Mouse (Mus musculus) splenic B cell, adult 2 months (primary cell): ENCODE results near the gene Best1.

Source experiments
- DNase-seq: peaks from one replicate; pipeline ENCODE4 v3.0.0-alpha.2; 2011; ENCODE audit warnings: low read depth, low spot score
- H3K27me3 ChIP-seq: 2 replicates; pipeline ENCODE4 v1.6.1; 2012; ENCODE audit warnings: mild to moderate bottlenecking, low read length, moderate library complexity, mixed read lengths; ENCODE audit not compliant: control insufficient read depth, poor library complexity, insufficient read depth, severe bottlenecking
- H3K36me3 ChIP-seq: 2 replicates; pipeline ENCODE4 v1.6.1; 2012; ENCODE audit warnings: mild to moderate bottlenecking, low read length, moderate library complexity, mixed read lengths; ENCODE audit not compliant: control insufficient read depth, poor library complexity, insufficient read depth, severe bottlenecking

The Best1 gene

DNA sequence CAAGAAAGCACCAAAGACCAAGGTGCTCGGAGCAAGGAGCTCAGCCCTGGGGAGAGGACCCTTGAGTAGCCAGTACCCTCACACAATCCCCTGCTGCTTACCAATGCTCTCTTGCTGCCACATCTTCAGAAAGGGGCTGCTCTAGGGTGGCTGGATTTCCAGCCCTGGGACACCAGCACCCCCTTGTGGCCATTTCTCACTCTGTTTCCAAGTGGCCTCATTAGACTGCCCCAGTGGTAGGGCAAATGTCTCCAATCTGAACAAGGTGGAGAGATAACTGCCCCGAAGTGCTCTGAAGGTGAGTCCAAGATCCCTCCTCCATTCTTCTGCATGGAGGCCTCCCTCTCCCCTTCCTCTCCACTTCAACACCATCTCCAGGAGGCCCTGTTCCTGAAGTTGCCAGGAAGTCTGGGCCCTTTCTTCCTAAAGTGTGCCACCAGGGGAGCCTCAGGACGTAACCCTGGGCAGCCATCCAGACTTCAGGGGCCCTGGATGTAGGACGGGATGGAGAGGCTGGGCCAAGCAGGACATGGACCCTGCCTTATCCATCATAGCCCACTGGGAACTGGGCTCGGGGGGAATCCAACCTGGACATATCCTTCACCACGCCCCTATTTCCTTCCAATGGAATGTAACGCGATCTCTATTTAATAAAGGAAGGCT is 33.5 kb upstream of the Best1 start:
- Histone ChIP-seq H3K36me3 (no peaks in the 10 kb centered on the region), H3K27me3 (no peaks in the 10 kb centered on the region)
- peak; percentile 89 for DNase-seq

- H3K27me3 ChIP-seq = no peaks in the 10 kb centered on the region
- H3K36me3 ChIP-seq = no peaks in the 10 kb centered on the region
- no peak for DNase-seq
These were observed 32.9 kb upstream of the Best1 start for GRCm38 (mm10) chr19:10034356-10034755.

DNA sequence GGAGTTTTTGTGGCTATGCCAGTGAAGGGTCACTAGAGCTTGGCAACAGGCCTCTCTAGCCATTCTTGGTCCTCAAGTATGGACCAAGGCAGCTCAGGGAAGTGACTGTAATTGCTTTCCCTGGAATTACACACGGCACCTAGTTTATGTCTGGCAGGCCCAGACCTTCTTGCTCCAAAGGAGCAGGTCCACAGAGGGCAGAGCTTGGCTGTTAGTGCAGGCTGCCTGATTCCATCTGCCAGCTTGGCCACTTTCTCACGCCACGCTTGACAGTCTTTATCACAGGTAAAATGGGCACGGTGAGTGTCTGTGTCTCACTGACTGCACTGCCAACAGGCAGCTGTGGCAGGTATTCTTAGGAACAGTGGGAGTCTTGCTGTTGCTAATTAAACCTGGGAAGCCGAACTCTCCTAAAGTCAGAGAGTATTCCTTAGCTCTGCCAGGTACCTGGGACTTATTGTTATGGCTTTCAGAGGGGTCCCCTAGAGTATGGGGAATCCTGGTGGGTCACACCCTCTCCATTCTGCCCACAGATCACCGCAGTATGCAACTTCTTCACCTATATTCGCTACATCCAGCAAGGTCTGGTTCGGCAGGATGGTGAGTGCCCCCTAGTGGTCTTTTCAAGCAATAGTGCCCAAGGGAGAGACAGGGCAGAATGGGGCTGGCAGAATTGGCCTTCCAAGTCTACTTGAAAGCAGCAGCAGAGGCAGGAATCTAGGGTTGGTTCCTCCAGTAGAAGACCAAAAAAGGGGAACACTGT is 32.0 kb upstream of the Best1 start:
- Histone ChIP-seq H3K27me3 (no peaks in the 10 kb centered on the region), H3K36me3 (no peaks in the 10 kb centered on the region)
- DNase-seq = peak; percentile 80

DNA sequence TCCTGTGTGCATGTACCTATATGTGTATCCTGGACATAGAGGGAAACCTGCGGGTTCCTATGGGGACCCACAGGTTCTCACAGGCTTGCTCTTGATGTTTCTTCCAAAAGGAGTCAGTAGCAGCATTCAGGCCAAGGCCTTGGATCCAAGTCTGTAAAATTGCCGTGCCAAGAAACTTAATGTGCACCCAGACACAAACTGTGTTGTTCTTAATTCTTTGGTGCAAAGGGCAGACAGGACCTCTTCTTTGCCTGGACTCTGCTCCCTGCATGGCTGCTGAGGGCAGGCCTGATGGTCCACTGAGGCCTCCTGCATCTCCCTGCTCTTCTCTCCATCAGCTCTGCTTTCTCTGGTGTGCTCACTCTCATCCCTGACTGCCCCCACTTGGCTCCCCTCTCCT is 28.3 kb upstream of the Best1 start:
- DNase-seq = no peak
- Histone ChIP-seq H3K27me3 (no peaks in the 10 kb centered on the region), H3K36me3 (no peaks in the 10 kb centered on the region)

GRCm38 (mm10) chr19:10025169-10025875 is 23.9 kb upstream of the Best1 start:
- no peak for DNase-seq
- no peaks in the 10 kb centered on the region for H3K27me3 ChIP-seq

GRCm38 (mm10) chr19:10023304-10023758 is 21.9 kb upstream of the Best1 start:
- no peaks in the 10 kb centered on the region for H3K27me3 ChIP-seq
- H3K36me3 ChIP-seq = no peaks in the 10 kb centered on the region
- DNase-seq = no peak

More at GRCm38 (mm10) chr19:10025169-10025875, 23.9 kb upstream of the Best1 start:
- no peaks in the 10 kb centered on the region for H3K36me3 ChIP-seq

DNA sequence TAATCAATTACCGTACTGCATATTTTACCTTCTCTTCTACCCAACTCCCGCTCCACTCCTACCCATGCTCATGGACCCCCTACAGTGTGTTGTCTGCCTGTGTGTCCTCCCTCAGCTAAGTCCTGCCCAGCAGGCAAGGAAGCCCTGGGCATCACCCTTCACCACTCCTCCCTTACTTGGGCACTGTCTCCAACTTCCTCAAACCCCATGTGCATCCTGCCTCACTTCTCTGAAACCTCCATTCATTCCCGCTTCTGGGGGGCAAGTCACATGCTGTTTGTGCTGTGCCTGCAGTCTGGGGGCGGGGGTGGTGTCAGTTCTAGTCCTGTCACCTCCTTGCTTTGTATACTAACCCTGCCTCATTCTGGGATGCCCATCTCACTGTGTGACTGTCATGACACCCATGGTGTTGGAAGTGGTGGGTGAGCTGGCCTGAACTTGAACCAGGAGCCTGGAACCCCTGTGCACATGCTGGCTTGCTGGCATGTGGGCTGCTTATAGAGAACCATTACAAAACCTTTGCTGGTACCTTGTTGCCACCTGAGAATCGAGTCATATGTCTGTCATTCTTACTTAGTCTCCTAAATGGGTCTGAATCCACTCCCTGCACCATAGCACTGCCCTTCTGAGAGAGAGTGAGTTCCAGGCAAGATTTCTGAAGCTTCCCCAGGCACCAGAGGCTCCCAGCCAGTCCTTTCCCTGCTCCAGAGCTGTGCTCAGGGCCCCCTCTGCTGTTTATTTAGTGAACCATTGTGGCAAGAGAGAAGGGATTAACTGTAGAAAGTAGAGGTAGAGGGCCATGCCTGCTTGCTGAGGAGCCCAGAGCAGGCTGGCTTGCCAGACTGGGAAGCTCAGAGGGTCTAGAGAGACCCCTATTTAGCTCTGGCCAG is 21.2 kb upstream of the Best1 start:
- DNase-seq = no peak
- H3K36me3 ChIP-seq = no peaks in the 10 kb centered on the region
- H3K27me3 ChIP-seq = no peaks in the 10 kb centered on the region

DNA sequence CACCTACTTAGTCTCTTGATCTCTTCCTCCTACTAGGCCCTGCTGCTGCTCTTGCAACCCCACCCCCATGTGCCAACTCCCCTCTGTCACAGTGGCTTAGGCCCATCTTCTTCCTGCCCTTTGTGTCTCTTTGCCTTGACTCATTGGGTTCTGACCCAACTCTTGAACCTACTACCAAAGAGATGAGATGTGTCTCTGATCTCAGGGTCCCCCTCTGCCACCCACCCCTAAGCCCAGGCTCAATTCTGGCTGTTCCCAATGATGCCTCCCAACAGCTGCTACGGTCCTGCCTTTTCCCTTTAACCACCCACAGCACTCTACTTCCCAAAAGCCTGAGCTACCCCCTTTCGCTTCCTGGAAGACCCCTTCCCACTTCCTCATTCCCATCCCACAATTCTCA is 20.5 kb upstream of the Best1 start:
- DNase-seq = no peak
- H3K36me3 ChIP-seq = no peaks in the 10 kb centered on the region

GRCm38 (mm10) chr19:10019214-10019760 is 17.9 kb upstream of the Best1 start:
- Histone ChIP-seq H3K27me3 (no peaks in the 10 kb centered on the region), H3K36me3 (no peaks in the 10 kb centered on the region)
- no peak for DNase-seq

More for the DNA sequence above, 20.5 kb upstream of the Best1 start:
- no peaks in the 10 kb centered on the region for H3K27me3 ChIP-seq

- Histone ChIP-seq H3K36me3 (no peaks in the 10 kb centered on the region), H3K27me3 (no peaks in the 10 kb centered on the region)
- no peak for DNase-seq
These were observed 17.0 kb upstream of the Best1 start for GRCm38 (mm10) chr19:10018527-10018818.

DNA sequence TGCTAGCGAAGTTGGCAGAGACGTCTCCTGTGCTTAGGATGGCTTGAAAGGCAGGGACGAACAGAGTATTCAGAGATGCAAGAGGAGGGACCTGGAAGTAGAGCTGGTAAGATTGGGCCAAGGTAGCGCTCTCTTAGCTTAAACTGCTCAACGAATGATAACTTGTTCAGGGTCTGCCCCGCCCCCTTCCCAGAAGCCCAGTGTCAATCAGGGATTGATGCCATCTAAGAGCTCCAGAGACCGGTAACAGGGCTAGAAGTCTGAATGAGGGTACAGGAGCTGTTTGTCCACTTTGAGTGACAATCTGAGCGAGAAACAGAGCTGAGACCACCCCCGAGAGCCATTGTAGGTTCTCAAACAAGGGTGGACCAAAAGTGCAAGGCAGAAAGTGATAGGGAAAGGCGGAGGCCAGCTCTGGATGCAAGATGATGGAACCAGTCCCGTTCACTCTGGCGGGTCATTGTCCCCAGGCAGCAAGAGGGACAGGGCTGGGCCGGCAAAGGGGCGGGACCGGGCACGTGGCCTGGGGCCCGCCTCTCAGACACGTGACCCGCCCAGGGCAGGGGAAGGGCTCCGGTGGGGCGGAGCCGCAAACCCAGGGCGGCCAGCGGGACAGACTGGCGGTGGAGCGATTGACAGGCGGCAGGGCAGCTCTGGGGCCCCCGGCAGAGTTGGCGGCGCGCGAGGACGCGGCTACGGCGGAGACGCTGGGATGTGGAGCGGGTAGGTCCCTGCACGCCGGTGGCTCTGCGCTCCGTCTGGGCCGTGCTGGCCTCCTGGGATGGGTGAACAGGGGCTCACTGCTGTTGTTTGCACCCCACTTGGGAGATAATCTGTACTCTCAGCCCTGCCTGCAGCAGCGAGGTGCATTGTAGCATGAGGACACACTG is 16.4 kb upstream of the Best1 start:
- DNase-seq = peak; percentile 62
- Histone ChIP-seq H3K36me3 (no peaks in the 10 kb centered on the region), H3K27me3 (no peaks in the 10 kb centered on the region)

GRCm38 (mm10) chr19:10016151-10016550 is 14.7 kb upstream of the Best1 start:
- DNase-seq = no peak
- Histone ChIP-seq H3K36me3 (no peaks in the 10 kb centered on the region), H3K27me3 (no peaks in the 10 kb centered on the region)

DNA sequence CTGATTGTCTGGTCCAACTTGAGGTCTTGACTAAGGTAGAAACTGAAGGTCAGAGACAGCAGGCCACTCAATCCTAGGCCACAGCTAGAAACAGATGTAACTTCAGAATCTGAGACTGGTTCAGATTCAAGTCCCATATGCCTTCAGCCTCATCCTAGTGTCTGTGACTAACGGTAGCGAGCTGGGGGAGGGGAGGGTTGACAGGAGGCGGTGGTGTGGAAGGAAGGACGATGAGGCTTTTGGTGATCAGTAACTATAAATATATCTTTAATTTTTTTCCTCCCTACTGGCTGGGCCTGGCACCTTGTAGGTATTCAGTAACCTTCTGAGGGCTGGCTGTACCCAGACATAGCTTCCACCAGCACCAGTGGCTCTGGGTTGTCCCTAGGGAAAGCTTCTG is 14.0 kb upstream of the Best1 start:
- DNase-seq = no peak
- Histone ChIP-seq H3K36me3 (no peaks in the 10 kb centered on the region), H3K27me3 (no peaks in the 10 kb centered on the region)
